Mouse (Mus musculus) megakaryocyte, adult 5-6 weeks (primary cell): Measurements from ENCODE around the gene Bend5. TPM values are rescaled to one million over a fixed set of nuclear protein-coding genes. Genes with fewer than 3 reads are reported as not detected.

Experiments used
- ATAC-seq: 2 replicates; pipeline ENCODE4 v1.8.0; 2016; ENCODE audit warnings: mild to moderate bottlenecking, inconsistent platforms; ENCODE audit not compliant: poor library complexity, severe bottlenecking
- total RNA-seq, 2 experiments: library from RNA; stranded (forward) in 1 of 2; stranded (reverse) in 1 of 2; fragments of 153-499, 151-499 nt in 1 of 2; fragments of 221-1000, 200-1000 nt in 1 of 2; gene quantifications; 2 replicates each; pipeline versions ENCODE4 v1.2.3 to v1.2.4; 2015 to 2017

Bend5 gene
- total RNA-seq, 2 experiments from 2014 or later, result not detected

DNA sequence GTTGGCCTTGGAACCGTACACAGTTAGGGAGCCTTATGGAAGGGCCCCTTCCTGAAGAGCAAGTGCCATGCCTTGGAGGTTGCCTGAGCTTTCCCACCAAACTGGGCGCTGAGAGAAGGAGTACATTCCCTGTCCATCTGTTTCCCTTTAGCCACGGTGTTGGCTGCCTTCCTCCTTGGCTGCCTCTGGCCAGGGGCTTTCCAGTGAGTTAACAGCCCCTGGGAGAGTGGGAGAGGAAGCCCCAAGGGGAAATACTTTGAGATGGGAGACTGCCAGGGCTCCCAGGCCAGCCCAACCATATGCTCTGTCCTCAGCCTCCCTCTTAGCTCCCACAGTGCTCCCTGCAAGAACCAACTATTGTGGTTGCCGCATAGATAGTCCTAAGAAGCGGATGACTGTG lies 70.4 kb downstream of the Bend5 start:
- ATAC-seq, result no peak

DNA sequence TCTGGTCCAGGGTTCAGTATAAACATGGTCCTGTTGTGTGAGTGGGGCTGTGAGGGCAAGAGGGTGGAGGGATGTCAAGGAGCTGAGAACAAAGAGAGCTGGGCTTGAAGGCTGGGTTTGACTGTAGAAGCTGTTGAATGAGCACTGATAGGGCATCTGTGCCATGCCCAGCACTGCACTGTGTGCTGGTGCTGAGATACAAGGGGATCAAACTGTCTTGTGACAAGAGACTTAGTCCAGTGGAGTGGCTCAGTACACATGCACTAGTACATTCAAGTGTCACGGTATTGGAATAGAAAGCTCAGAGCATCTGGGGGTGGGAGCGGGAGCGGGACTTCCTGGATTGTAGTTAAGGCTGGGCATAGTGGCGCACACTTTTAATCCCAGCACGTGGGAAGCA lies 71.4 kb downstream of the Bend5 start:
- ATAC-seq, result no peak

DNA sequence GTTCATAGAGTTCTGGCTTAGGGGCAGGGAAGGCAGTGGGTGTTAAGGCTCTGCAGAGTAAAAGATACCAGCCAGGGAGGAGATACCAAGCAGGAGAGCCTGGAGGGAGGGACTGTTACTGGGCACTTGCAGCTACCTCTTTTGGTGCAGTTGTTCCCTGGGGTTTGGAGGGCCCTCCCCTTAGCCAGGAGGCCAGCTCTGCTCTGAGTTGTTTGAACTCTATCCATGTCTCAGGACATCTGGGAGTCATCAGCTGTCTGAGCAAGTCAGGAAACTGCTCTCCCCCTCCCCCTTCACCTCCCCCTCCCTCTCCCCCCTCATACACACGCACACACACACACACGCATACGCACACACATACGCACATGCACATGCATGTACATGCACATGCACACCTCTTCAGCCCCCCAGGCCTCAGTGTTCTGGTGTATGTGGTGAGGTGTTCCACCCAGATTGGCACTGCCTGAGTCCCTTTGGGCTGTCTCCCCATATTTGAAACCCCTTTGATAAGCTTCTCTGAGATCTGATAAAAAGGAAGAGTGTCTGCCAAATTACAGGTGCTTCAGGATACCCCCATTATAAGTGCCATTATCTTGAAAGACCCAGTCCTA lies 72.5 kb downstream of the Bend5 start:
- no peak for ATAC-seq

DNA sequence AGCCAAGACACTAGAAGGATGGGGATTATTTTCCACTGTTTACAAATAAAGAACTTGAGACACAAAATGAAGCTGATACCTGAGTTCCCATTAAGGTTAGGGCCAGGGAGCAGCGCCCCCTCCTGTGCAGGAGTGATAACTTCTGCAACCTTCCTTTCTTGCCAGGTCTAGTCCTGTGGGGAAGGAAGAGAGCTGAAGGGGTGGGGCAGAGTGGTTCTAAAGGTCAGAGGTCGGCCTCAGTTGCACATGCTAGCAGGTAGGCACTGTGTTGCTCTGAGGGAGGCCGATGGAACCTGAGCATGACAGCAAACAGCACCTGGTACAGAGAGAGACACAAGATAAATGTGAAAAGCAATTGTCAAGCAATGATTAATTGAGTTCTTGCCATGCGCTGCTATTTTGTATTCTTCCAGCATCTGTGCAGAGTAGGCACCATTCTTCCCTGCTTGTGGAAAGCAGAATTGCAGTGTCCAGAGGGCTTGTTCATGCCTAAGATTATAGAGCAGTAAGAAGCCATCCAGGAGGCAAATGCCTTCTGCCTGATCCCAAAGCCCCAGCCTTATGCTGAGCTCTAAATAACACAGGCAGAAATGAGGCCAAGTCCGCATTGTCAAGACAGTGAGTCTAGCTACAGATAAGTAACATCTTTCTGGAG lies 79.1 kb downstream of the Bend5 start:
- ATAC-seq, result no peak

DNA sequence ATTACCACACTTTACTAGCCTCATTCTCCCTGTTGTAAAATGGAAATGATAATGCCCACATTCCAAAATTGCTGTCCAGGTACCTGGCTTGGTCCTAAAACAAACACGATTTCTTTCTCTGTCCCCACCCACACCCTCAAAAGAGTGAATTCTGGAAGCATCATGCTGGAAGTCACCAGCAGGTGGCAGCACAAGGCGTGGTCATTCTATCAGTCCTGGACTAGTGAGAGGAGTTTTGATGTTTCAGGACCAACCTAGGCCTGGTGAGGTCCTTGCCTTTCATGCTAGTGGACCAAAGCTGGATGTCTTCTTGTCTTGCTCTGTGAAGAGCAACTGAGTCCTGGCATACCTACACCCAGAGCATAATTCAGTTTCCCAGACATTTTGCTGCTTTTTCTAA lies 81.1 kb downstream of the Bend5 start:
- ATAC-seq, result no peak

DNA sequence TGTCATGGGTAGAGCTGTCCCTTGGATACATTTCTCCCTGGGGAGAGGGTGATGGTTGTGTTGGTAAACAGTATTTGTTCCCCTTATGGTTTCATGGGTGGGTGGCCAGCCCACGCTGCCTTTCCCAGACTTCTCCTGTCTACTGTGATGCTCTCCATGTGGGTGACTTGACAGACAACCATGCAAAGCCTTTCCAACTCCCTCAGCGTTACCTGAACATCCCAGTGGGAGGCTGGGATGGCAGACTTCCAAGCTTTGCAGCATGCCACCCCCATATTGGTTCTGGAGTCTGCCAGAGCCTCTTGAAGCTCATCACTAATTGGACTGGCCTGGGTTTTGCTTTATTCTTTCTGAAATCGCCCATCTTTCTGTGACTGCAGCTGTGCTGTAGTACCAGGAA lies 83.9 kb downstream of the Bend5 start:
- ATAC-seq, result no peak

DNA sequence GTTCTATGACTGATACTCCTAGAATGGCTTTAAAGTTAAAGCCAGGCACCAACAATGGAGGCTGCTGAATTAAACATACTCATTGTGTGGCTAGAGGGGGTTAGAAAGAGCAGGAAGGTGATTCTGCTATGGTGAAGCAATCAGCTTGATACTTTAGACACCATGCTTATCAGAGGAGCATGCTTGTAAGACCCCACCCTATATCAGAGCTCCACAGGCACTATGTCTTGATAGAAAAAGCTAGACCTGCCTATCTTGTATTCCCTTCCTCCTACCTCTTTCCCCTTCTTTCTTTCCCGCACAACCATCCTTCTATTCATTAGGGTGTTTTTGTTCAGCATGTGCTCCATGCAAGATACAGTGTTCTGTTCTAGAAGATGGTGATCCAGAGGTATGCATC lies 86.6 kb downstream of the Bend5 start:
- ATAC-seq, result no peak

DNA sequence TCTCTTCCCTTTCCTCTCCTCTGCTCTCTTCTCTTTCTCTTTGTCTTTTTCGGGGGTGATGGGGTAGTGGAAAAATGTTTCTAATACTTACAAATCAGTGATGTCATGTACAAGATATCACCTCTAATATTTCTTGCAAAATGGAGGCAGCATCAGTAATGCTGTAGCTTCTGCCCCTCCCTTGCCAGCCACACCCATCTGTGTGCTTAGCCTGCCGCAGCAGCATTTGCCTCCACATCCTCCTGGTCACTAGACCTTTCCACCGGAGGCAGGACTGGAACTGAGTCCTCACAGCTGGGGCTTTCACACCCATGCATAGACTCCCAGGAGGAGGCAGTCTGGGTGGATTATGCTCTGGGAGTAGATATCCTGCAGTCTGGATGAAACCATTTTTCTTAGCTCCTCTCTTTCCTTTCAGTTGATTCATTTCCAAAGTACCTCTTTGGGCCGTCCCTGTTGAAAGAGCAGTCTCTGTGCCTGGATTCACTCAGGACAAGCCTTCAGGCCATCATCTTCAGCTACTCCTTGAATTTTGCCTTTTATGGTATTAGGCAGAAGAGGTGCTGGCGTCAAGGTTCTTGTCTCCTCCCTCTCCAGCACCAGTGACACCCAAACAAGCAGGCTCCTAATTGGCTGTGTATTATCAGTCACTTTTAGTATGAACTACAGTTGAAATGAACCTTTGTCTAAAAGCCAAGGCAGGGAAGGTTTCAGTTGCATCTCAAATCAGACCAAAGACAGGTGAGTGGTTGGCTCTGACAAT lies 88.3 kb downstream of the Bend5 start:
- ATAC-seq, result no peak

DNA sequence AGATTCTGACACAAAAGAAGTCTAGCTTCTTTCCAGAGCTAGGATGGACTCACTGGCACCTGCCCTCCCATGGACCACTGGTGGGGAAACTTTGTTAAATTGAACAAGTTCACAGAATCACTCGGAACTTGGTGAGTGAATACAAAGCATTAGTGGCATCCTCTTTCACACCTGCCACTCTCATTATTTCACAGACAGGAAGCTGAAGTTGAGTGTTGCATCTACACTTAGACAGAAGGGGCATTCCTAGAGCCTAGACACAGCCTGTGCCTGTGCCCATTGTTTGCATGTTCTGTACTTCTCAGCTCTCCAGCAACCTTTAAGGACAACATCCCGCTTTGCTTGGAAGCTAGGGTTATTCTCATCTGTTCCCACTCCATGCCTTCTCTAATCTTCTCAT lies 90.1 kb downstream of the Bend5 start:
- no peak for ATAC-seq
